In the genomic region with DNA sequence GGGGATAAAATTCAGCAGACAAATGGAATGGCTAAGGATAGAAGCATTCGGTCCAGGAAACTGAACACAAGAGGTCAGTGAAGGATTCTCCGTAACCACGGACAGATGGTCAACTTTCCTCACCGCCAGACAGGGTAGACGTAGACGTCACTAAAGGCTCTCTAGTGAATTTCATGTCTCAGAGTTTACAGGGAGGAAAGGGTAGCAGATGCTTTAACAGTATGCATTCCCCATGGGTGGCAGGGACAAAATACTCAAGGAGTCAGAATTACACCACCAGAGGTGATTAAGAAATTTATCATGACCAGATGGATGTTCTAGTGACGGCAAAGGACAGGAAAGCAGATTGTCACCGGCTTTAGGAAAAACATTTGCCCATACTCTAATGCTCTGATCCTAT, we compare ENCODE assay signal across 25 mouse cellular contexts.
DNase-seq lines count a peak whose midpoint lies in the region; ATAC-seq and TF ChIP-seq lines count a peak whose summit lies in the region.
"Had no signal": no experiment of that assay in that cellular context is flagged by ENCODE, and none has a peak within 500 bp of the region (broad histone marks: within the 10 kb centered on the region; RNA-seq: fewer than 3 reads in every experiment).

No protein-coding gene starts in this region.

- no peak overlapping the region for H3K4me3 ChIP-seq in midbrain, postnatal 0 days (ENCODE audit: low read depth, low read length)
- no peak overlapping the region for H3K4me3 ChIP-seq in midbrain, embryonic 15.5 days
- H3K4me3 ChIP-seq: embryonic facial prominence, embryonic 10.5 days; embryonic facial prominence, embryonic 13.5 days; erythroblast, embryonic 14.5 days; forebrain, embryonic 12.5 days; forebrain, embryonic 15.5 days; heart, embryonic 12.5 days; heart, embryonic 15.5 days; hindbrain, embryonic 10.5 days; hindbrain, embryonic 13.5 days had no signal

- no peaks in the 10 kb centered on the region for H3K36me3 ChIP-seq in midbrain, postnatal 0 days (ENCODE audit: insufficient read depth, low read length)
- H3K36me3 ChIP-seq in midbrain, embryonic 15.5 days (replicated peaks): no peaks in the 10 kb centered on the region
- H3K36me3 ChIP-seq: embryonic facial prominence, embryonic 10.5 days; embryonic facial prominence, embryonic 13.5 days; forebrain, embryonic 12.5 days; forebrain, embryonic 15.5 days; heart, embryonic 12.5 days; heart, embryonic 15.5 days; hindbrain, embryonic 10.5 days; hindbrain, embryonic 13.5 days had no signal

- no peaks in the 10 kb centered on the region for H3K9me3 ChIP-seq in midbrain, postnatal 0 days (ENCODE audit: low read length)
- H3K9me3 ChIP-seq in midbrain, embryonic 15.5 days: no peaks in the 10 kb centered on the region
- H3K9me3 ChIP-seq: embryonic facial prominence, embryonic 10.5 days; embryonic facial prominence, embryonic 13.5 days; forebrain, embryonic 12.5 days; forebrain, embryonic 15.5 days; heart, embryonic 15.5 days; hindbrain, embryonic 10.5 days; hindbrain, embryonic 13.5 days had no signal

- DNase-seq in cerebellum, adult 9-11 months: peak; percentile 2
- no peak for DNase-seq in cerebellum, adult 18-20 months
- DNase-seq in cerebellum, postnatal 25 days: peak; percentile 6 to 36
- DNase-seq in cerebellum, adult 11 months: no peak
- peak; percentile 23 for DNase-seq in midbrain, postnatal 0 days (ENCODE audit: low spot score)
- DNase-seq in adrenal gland, postnatal 4 days (ENCODE audit: low spot score in 2 of 2): no peak
- DNase-seq: adrenal gland, adult 2 months; adrenal gland, postnatal 14 days; gastrocnemius, postnatal 25 days; heart, adult 18-20 months; heart, postnatal 10 days; heart, postnatal 36 days; kidney, adult 2 months had no signal

- no peaks in the 10 kb centered on the region for H3K4me1 ChIP-seq in midbrain, postnatal 0 days (ENCODE audit: insufficient read depth, low read length)
- H3K4me1 ChIP-seq in midbrain, embryonic 15.5 days: no peaks in the 10 kb centered on the region
- H3K4me1 ChIP-seq: embryonic facial prominence, embryonic 10.5 days; embryonic facial prominence, embryonic 13.5 days; forebrain, embryonic 12.5 days; forebrain, embryonic 15.5 days; heart, embryonic 12.5 days; heart, embryonic 15.5 days; hindbrain, embryonic 10.5 days; hindbrain, embryonic 13.5 days had no signal

- WGBS in midbrain, postnatal 0 days: 92% methylated on average over 8 of the region's 8 CpGs
- WGBS in midbrain, embryonic 15.5 days: 92% methylated on average over 8 of the region's 8 CpGs

- TF ChIP-seq CTCF in midbrain, postnatal 0 days (IDR thresholded peaks at IDR 0.05): no peak

- no peak overlapping the region for H3K4me2 ChIP-seq in midbrain, postnatal 0 days (ENCODE audit: low read depth, low read length, poor library complexity, severe bottlenecking)
- H3K4me2 ChIP-seq in midbrain, embryonic 15.5 days: no peak overlapping the region
- H3K4me2 ChIP-seq: embryonic facial prominence, embryonic 13.5 days; forebrain, embryonic 12.5 days; forebrain, embryonic 15.5 days; heart, embryonic 12.5 days; heart, embryonic 15.5 days; hindbrain, embryonic 13.5 days had no signal

- no peak for ATAC-seq in midbrain, postnatal 0 days (ENCODE audit: low FRiP score)
- no peak for ATAC-seq in midbrain, embryonic 15.5 days (replicated peaks)
- ATAC-seq: CD4-positive, CD25-positive, alpha-beta regulatory T cell, adult 4 months; forebrain, embryonic 15.5 days; intestine, postnatal 0 days had no signal

- H3K27ac ChIP-seq in midbrain, postnatal 0 days (ENCODE audit: low read depth, low read length): no peak overlapping the region
- H3K27ac ChIP-seq in midbrain, embryonic 15.5 days: no peak overlapping the region
- H3K27ac ChIP-seq: embryonic facial prominence, embryonic 10.5 days; embryonic facial prominence, embryonic 13.5 days; forebrain, embryonic 12.5 days; forebrain, embryonic 15.5 days; heart, embryonic 15.5 days; hindbrain, embryonic 10.5 days; hindbrain, embryonic 13.5 days had no signal

- H3K27me3 ChIP-seq in midbrain, postnatal 0 days (ENCODE audit: insufficient read depth, low read length): no peaks in the 10 kb centered on the region
- H3K27me3 ChIP-seq in midbrain, embryonic 15.5 days (replicated peaks): no peaks in the 10 kb centered on the region
- H3K27me3 ChIP-seq: embryonic facial prominence, embryonic 13.5 days; forebrain, embryonic 12.5 days; forebrain, embryonic 15.5 days; heart, embryonic 12.5 days; heart, embryonic 15.5 days; hindbrain, embryonic 13.5 days had no signal

- no peak overlapping the region for H3K9ac ChIP-seq in midbrain, postnatal 0 days (replicated peaks; ENCODE audit: low read length, poor library complexity, severe bottlenecking)
- H3K9ac ChIP-seq in midbrain, embryonic 15.5 days: no peak overlapping the region
- H3K9ac ChIP-seq: embryonic facial prominence, embryonic 13.5 days; forebrain, embryonic 12.5 days; forebrain, embryonic 15.5 days; heart, embryonic 12.5 days; heart, embryonic 15.5 days; hindbrain, embryonic 13.5 days had no signal

Comparison
In these comparisons a context has a peak if more than half of its experiments do, and no peak if none do; other contexts are left out.
1. DNase-seq: peak in cerebellum, adult 9-11 months (single experiment), cerebellum, postnatal 25 days (2 of 2) and midbrain, postnatal 0 days (single experiment); none in cerebellum, adult 18-20 months (0 of 2), cerebellum, adult 11 months (single experiment) and adrenal gland, postnatal 4 days (0 of 2).